Mouse (Mus musculus): Measurements from ENCODE around the gene Lrrc46.
A peak's percentile ranks its signal among the peaks of the same experiment; 100 is the strongest.

Gene Lrrc46

DNA sequence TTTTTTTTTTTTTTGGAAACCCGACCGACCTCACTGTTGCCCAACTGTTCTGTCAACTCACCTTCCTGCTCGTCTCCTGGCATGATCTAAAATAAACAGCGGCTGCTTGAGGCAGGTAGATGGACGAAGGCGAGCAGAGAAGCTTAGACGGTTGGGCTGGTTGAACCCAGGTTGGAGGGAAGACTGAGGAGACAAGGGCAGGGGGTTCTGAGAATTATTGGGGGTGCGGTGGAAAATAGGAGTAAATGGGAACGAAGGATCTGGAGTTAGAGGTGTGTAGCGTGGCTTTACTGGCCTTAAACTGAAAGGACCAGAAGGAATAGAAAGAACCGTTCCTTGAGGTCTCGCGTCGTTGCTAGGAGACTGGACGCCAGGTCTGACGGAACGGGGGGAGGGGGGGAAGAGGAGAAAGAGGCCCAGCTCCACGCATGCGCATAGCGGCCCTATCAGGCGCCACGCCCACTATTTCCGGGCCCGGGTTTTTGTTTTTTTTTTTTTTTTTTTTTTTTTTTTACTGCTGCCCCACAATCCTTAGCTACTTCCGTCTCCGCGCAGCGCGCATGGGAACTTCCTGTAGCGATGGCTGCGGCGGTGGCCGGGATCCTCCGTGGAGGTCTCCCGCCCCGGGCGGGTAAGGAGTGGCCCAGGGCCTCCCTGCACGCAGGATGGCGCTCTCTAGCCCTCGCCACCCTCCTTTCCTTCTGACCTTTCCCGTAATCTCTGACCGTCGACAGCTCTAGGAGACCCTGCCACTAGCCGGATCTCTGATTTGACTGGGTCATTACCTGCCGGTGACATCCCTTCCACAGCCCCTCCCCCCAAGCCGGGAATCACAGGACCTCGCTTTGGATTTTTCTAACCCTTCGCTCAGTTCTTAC, at the start of gene Lrrc46, which contains the start of gene Mrpl10:
Gene Lrrc46 (minus strand): TSS at position 386 of the 878 bp plus-strand sequence.
Gene Mrpl10 (plus strand): TSS at position 539 of the 878 bp plus-strand sequence.
- DNase-seq: peak; percentile 98

DNA sequence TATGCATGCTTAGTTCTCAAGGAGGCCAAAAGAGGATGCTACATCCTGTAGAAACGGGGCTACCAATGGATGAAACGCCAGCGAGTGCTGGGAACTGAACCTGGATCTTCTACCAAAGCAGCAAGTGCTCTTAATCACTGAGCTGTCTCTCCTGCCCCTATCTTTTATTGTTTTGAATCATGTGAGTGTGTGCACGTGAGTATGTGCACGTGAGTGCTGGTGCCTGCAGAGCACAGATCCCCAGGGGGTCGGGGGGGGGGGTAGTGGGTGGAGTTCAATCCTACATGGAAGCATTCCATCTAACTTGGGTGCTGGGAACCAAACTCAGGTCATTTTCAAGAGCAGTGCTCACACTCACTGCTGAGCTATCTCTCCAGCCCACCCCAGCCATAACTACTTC, 45.2 kb upstream of the Lrrc46 start:
- no peak for DNase-seq

DNA sequence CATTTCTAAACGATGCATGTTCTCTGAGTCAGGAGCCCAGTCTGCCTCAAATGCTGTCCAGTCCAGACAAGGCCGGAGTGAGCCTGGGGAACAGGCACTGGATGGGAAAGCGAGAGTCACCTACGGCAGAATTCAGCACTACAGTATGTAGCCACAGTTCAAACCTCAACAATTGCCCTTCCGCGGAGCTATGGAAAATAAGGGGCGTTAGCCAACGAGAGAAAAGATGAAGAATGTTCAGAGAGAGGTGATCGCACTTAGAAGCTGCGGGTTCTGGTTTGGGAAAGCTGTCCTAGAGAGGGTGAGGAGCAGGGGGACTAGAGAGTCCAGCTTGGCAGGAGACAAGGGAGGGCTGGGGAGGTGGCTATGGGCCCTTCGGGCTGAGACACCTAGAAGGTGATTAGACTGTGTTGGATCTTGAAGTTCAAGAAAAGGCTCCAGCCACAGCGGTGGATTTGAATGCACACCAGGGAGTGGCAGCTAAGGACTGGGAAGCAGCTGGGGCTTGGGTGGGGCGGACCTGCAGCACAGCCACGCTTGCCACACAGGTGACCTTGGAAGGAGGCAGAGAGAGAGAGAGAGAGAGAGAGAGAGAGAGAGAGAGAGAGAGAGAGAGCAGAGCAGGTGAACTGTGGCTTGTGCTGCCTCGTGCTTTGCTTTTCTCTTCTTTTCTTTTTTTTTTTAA, 43.8 kb upstream of the Lrrc46 start:
- DNase-seq: no peak

DNA sequence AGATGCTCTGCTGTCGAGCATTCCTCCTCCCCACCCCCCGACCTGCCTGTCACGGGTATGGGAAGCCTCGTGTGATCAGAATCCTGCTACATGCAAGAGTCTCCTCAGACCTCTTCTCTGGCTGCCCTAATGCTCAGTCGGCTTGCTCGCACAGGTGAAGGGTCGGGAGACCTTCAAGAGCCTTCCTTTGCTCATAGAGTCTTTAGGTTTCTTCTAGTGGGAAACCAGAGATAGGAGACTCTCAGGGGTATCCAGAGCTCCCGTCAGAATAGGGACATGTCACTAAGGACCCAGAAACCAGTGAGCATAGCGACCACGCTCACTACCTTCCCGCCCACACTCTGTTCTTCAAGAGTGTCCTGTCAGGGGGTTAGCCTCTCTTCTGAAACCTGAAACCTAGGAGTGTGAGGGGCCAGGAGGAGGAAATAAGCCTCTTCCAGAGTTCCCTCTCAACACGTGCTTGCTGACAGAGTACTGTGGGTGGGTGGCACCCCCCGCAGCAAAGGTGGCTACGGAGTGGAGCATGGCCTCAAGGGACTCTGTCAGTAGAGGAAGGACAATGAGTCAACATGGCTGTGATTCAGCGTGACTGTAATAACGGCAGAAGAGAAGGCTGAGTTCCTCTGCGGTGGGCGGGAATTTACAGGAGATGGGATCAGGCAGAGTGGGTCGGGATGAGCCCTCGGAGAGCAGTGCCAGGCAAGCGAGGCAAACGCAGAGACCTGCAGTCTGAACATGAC, 42.4 kb upstream of the Lrrc46 start:
- DNase-seq: peak; percentile 21

DNA sequence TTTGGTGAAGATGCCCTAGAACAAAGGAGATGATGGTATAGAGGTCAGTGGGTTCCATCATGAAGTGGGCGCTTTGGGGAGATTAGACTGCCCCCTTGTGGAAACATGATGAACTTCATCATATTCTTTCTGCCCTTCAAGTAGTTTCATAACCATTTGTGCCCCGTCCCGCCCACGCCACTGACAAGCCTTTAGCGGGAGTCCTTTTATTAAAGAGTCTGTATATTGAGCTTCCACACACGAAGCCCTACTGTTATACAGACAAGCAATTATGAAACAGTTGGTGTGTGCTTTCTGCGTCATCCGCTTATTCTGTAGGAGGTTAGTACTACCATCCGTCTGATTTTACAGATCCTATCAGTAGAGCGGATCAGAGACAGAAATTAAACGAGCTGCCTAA, 41.8 kb upstream of the Lrrc46 start:
- peak; percentile 84 for DNase-seq

DNA sequence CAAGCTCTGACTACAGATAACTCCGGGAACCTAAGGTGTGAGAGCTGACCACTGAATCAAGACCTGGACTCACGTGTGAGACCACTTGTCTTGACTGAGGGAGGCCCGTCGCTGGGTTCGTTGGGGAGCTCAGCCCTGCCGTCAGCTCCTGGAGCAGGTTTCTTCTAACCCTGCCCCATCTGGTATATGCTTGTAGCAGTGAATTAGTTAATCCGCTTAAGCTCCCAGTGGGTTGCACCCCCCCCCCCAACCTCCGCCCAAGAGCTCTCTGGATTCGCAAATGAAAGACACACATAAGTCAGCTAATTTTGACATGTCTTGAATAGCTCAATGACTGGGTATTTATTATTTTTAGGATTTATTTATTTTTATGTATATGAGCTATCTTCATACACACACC, 39.1 kb upstream of the Lrrc46 start:
- peak; percentile 75 for DNase-seq

DNA sequence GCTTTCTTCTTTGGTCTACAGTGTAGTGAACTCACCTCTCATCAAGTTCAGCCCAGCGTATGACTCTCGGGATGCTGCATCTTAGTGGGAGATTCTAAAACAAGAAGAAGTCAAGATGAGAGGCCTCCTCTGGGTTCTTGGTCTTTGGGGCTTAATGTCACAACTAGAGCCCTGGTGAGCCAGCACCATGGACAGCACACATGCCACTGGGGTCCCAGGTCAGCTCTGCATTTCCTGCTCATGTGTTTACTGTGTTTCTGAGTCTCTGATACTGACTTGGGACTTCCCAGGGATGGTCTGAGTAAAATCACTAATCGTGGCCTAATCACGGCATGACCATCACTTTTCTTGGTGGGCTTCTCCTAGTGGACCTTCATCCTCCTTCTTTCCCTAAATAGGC, 37.5 kb upstream of the Lrrc46 start:
- DNase-seq: no peak

DNA sequence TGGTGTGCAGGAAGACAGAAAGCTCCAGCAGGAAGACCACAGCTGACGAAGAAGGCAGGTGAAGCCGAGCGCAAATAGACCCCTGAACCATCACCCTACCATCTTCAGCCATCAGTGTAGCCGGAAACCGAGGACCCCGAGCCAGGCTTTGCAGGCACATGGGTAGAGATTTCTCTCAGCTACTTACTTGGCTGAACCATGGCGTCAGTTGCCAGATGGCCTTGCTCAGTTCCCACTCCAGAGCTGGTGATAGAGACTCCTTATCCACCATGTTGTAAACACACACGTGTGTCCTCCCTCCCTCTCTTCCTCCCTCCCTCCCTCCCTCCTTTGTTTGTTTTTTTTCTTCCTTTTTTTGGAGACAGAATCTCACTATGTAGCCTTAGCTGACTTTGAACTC, 33.0 kb upstream of the Lrrc46 start:
- DNase-seq: no peak

DNA sequence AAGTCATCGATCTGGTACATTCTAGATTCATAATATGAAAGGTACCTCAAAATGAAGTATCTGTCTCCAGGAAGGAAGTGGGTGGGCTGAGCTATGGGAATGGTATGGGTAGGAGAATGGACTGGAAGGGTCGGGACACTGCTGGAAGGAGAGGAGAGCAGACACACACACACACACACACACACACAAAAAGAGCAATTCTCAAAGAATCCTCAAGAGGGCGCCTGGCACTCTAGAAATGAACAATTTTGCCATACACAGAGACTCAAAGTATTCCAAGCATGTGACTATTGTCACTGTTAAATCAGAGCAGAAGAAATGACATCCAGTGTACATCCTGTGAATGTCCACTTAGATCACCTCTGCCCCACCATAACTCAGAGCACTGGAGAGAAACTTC, 31.3 kb upstream of the Lrrc46 start:
- DNase-seq: peak; percentile 86

DNA sequence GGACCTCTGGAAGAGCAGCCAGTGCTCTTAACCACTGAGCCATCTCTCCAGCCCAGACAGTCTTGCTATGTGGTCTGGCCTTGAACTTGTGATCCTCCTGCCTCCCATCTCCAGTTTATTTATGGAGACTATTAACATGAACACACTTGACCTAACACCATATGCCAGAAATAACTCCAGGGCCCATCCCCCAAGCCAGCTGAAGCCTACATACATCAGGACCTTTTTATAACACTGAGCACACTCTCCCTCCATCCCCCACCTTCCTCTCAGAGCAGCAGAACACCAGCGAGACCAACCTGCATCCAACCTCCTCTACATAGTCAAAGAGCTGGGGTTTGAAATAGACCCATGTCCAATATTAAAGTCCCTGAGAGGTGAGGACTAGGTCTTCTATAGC, 29.9 kb upstream of the Lrrc46 start:
- no peak for DNase-seq

DNA sequence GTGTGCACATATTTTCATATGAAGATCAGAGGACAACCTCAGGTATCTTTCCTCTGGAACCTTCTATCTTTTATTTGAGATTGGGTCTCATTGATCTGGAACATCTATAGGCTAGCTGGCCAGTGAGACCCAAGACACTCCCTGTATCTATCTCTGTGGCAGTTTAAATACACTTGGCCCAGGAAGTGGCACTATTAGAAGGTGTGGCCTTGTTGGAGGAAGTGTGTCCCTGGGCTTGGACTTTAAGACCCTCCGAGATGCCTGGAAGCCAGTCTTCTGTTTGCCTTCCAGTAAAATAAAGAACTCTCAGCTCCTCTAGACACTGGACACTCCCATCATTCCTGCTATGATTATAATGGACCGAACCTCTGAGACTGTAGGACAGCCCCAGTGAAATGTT, 28.6 kb upstream of the Lrrc46 start:
- DNase-seq: no peak

DNA sequence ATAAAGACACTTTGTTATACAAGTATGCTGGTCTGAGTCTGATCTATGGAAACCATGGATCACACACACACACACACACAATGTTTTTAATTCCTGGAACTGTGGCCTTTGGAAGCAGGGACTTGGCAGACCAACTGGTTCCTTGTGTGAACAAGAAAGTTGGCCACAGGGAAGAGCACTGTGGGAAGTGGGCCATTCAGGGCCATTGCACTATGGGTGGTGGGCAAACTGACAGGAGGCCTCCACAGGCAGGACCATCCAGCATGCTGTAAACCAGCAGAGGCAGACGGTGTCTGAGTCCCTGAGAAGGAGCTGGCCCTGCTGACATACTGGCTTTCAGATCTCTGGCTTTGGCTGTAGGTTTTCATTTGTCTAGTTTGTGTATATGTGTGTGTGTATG, 28.1 kb upstream of the Lrrc46 start:
- no peak for DNase-seq

DNA sequence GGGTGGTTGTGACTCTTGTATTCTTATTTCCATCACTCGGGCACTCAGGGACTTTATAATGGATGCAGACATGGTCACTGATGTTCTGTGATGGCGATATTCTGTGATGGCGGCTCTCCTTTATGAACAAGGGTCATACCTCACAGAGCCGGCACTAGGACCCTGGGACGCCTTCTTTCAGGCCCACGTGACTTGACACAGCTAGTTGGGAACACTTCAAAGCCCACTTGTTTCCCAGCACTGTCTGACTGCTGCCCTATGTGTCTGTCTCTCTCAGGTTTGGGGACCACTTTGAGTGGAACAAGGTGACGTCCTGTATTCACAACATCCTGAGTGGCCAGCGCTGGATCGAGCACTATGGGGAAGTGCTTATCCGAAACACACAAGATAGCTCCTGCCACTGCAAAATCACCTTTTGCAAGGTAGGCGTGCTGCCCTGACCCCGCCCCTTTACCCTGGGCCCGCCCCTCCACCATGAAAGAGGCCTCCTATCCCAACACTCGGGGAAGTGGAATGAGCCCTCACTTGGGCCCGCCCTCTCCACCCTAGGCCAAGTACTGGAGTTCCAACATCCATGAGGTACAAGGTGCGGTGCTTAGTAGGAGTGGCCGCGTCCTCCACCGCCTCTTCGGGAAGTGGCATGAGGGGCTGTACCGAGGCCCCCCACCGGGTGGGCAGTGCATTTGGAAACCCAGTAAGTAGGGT, 25.6 kb upstream of the Lrrc46 start:
- no peak for DNase-seq

DNA sequence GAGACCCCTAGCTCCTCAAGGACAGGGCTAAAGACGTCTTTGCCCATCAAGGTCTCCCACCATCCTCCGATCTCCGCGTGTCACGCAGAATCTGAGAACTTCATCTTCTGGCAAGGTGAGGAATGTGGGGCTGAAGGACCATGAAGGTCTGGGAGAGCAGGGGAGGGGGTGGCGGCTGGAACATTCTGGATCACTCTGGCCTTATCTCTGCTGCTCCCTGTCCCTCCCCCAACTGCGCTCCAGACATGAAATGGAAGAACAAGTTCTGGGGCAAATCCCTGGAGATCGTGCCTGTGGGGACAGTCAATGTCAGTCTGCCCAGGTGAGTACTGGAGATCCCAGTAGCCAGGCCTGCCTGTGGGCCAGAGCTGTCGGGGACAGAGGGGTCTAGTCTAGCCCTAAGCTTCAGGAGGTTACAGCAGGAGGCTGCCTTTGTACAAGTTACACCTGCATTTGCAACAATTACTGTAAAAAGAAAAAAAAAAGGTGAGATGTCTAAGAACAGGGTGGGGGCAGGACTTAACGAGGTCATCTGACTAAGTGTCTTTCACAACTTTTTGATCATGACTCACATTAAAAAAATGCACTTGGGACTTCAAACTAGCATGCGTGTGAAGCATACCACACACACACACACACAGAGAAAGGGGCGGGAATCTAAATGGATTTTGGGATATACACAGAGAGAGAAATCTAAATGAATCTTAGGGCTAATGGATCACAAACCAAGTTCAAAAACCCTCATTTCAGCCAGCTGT, 24.5 kb upstream of the Lrrc46 start:
- no peak for DNase-seq

DNA sequence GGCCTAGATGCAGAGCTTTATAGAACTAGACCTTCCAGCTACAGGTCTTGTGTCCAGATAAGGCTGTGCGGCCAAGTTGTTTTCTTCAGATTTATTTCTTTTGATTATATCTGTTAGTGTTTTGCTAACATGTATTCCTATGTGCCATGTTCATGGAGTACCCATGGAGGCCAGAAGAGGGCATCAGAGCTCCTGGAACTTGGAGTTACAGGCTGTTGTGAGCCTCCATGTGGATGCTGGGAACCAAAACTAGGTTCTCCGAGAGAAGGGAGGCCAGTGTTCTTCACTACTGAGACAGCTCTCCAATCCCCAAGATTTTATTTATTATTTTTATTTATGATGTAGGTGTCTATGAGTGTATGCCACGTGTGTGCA, 22.7 kb upstream of the Lrrc46 start:
- DNase-seq: no peak

DNA sequence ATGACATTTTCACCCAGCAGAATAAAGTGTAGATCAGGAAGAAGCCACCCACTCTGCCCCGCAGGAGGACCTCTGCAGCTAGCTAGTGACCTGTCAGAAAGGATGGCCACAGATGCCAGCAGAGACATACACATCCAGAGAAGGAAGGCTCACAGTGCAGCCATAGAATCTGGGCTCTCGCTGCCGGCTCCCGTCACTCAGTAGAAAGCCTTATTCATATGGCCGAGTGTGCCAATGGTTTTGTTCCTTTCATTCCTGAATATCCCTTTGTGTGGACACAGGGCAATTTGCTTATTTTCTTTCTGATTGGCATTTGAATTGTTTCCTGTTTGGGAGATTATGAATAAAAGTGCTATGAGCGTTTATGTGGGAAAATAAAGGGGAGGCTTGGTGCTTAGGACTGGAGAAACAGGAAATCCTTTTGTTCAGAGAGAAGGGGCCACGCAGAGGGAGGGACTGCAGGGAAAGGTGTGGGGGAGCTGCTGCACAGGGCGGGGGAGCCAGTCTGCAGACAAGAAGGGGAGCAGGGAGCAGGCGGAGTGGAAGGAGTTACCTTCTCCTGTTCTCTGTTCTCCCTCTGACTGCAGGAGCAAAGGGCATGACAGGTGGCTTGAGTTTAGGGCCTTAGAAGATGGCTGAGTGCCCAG, 22.2 kb upstream of the Lrrc46 start:
- DNase-seq: no peak

DNA sequence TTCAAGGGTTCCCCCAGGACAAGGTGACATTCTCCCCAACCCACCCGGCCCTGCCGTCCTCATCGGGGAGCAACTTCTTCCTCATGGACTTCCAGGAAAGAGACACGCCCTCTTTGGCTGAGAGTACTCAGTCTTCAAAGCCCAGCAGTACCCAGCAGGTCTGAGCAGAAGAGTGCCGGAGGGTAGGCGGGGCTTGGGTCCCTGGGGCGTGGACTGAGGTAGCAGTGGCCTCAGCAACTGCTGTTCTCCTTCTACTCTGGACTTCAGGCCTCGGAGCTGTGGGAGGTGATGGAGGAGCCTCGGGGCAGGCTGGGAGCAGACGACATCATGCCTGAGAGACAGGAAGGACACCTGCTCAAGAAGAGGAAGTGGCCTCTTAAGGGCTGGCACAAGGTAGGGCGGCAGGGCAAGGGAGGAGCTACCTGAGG, 11.0 kb upstream of the Lrrc46 start:
- no peak for DNase-seq

DNA sequence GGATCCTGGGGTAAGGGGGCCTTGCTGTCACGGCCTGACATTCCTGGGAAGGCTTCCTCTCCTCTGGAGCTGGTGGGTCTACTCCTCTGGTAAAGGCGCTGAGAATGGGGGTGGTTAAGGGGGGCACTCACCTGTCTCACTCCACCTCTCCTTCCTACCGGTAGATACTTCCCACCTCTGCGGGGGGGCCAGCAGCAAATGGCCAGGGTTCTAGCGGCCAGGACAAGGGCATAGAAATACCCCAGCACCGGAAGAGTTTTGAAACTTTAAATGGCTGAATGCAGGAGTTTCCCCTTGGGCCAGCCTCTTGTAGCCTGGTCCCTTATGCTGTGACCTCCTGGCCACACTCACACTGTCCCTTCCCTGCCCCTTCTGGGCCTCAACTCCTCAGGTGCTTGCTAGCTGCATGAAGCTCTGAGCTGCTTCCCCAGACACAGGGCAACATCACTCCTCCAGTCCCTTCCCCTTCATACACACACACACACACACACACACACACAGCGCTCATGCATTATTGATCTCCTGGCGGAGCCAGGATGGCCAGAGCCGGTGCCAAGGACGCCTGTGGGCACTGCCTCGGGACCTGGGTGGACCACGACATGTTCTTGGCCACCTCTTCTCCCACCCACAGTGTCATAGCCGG, 9.9 kb upstream of the Lrrc46 start:
- peak; percentile 28 for DNase-seq

DNA sequence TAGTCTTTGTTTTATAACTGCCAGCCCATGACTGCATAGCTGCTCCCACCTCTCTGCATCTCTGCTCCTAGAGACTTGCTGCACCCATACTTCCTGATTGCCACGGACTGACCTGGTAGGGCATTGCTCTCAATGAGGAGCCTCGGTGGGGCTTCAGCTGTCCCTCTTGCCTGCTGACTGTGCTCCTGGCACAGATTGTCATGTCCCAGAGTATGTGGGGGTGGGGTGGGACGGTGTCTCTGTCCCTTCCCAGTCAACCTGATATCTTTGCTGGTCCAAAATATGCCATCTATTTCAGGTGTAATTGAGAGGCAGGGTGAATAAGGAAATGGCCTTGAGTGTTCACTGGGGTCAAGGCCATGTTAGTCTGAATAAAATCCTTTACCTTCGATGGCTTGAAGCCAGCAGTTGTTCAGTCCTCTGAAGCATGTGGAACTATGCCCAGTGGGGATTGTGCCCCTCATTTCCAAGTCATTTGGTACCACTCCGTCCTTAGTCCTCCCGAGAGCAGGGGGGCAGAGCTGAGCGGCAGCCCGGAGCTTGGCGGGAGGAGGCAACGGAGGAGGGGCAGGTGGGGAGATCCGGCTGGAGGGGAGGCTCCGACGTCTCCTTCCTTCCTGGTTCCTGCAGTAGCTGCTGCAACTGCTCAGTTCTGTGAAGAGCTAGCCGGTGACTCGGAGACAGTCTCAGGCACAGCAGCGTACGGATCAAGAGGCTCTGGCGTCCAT, 9.2 kb upstream of the Lrrc46 start, which contains the start of gene Osbpl7:
Gene Osbpl7 (plus strand): TSS at position 413 of the 728 bp plus-strand sequence.
- DNase-seq: peak; percentile 86

DNA sequence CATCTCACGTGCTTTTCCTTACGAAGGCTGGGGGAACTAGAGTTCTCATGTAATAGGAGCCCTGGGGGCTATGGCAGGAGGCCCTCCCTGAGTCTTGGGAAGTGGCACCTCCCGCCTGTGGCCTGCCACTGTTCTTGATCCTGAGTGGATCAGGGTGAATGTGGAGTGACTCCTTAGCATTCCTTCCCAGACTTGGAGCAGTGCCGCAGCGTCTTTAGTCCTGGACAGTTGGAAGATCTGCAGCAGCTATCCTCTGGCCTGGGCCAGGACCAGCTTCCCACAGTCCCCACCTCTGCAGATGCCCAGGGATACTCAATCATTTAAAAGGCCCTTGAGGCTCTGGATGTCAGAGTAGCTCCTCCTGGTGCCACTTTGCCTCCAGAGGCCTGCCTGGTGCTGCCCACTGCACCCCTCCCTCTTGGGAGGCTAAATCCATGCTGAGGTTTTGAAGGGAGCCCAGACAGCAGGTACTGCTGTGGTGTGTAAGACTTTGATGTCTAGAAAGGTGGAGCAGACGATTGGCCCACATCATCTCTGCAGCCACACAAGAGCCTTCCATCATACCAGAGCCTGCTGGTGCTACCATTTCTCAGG, 8.4 kb upstream of the Lrrc46 start:
- DNase-seq: no peak
